ENCODE assay signal across 9 mouse cellular contexts in the genomic region with DNA sequence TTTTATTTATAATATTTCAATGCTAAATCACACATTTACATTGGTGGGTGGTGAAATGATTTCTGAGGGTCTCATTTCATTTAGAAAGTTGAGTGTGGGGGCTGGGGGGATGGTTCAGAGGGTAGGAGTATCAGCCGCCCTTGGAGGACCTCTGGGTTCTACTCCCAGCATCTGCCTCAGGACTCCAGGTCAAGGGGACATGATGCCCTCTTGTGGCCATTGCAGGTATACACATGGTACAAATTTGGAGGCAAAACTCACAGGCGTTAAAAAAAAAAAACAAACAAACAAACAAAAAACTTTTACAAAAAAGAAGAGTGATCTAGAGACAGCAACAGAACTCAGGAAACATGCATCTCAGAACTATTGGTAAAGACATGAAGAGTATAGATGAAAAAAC.
DNase-seq lines count a peak whose midpoint lies in the region; ATAC-seq and TF ChIP-seq lines count a peak whose summit lies in the region.
"Had no signal": no experiment of that assay in that cellular context is flagged by ENCODE, and none has a peak within 500 bp of the region (broad histone marks: within the 10 kb centered on the region; RNA-seq: fewer than 3 reads in every experiment).

No protein-coding gene starts in this region.

- H3K27ac ChIP-seq in midbrain, embryonic 10.5 days (replicated peaks) = no peak overlapping the region
- H3K27ac ChIP-seq in midbrain, embryonic 13.5 days = no peak overlapping the region
- no peak overlapping the region for H3K27ac ChIP-seq in limb, embryonic 11.5 days (replicated peaks; ENCODE audit: low read depth, low read length)
- H3K27ac ChIP-seq in small intestine, adult 2 months (ENCODE audit: insufficient read depth, low read depth, low read length) = no peak overlapping the region
- H3K27ac ChIP-seq: heart, embryonic 13.5 days had no signal

- H3K4me3 ChIP-seq in midbrain, embryonic 10.5 days = no peak overlapping the region
- H3K4me3 ChIP-seq in midbrain, embryonic 13.5 days (replicated peaks) = no peak overlapping the region
- no peak overlapping the region for H3K4me3 ChIP-seq in limb, embryonic 11.5 days (ENCODE audit: low read depth, low read length)
- no peak overlapping the region for H3K4me3 ChIP-seq in small intestine, adult 2 months (ENCODE audit: low read depth, low read length)
- H3K4me3 ChIP-seq: heart, embryonic 13.5 days had no signal

- H3K4me1 ChIP-seq in midbrain, embryonic 10.5 days = no peaks in the 10 kb centered on the region
- no peaks in the 10 kb centered on the region for H3K4me1 ChIP-seq in midbrain, embryonic 13.5 days (replicated peaks)
- H3K4me1 ChIP-seq in limb, embryonic 11.5 days (ENCODE audit: control insufficient read depth, insufficient read depth, low read length) = no peaks in the 10 kb centered on the region
- no peaks in the 10 kb centered on the region for H3K4me1 ChIP-seq in small intestine, adult 2 months (ENCODE audit: control insufficient read depth, insufficient read depth, insufficient read length, low read length)
- H3K4me1 ChIP-seq: heart, embryonic 13.5 days had no signal

- no peak overlapping the region for H3K9ac ChIP-seq in midbrain, embryonic 13.5 days (replicated peaks)
- no peak overlapping the region for H3K9ac ChIP-seq in limb, embryonic 11.5 days (ENCODE audit: low read length)
- H3K9ac ChIP-seq: heart, embryonic 13.5 days had no signal

- no peak for TF ChIP-seq POLR2A in small intestine, adult 2 months (IDR thresholded peaks at IDR 0.05; ENCODE audit: low read depth, low read length)

- no peak for ATAC-seq in CD4-positive, CD25-positive, alpha-beta regulatory T cell, adult 4 months
- no peak for ATAC-seq in midbrain, embryonic 13.5 days
- ATAC-seq in limb, embryonic 11.5 days (ENCODE audit: insufficient number of reproducible peaks, low FRiP score, low TSS enrichment, low read depth) = no peak

- H3K9me3 ChIP-seq in midbrain, embryonic 10.5 days (replicated peaks) = no peaks in the 10 kb centered on the region
- no peaks in the 10 kb centered on the region for H3K9me3 ChIP-seq in midbrain, embryonic 13.5 days
- no peaks in the 10 kb centered on the region for H3K9me3 ChIP-seq in limb, embryonic 11.5 days (ENCODE audit: control insufficient read depth, low read length)
- H3K9me3 ChIP-seq: heart, embryonic 13.5 days had no signal

- intact Hi-C loops in heart, postnatal 14 days (cut with DNase I) = loop anchor here (10.0 kb wide), 1 partner anchor 1750 kb away; no protein-coding TSS in a partner anchor

- DNase-seq in CD4-positive, CD25-positive, alpha-beta regulatory T cell, adult 2 months (ENCODE audit: low read depth, low spot score) = peak; percentile 11
- DNase-seq in midbrain, embryonic 10.5 days (ENCODE audit: low spot score) = peak; percentile 33
- DNase-seq in cerebellum, adult 11-12 months = peak; percentile 7
- peak; percentile 23 to 52 for DNase-seq in heart, postnatal 14 days
- peak; percentile 59 for DNase-seq in limb, embryonic 11.5 days (ENCODE audit: low spot score)

- H3K27me3 ChIP-seq in midbrain, embryonic 10.5 days (ENCODE audit: low read depth, poor library complexity, severe bottlenecking) = no peaks in the 10 kb centered on the region
- no peaks in the 10 kb centered on the region for H3K27me3 ChIP-seq in midbrain, embryonic 13.5 days
- H3K27me3 ChIP-seq in limb, embryonic 11.5 days (ENCODE audit: control insufficient read depth, insufficient read depth, low read length) = no peaks in the 10 kb centered on the region
- no peaks in the 10 kb centered on the region for H3K27me3 ChIP-seq in small intestine, adult 2 months (ENCODE audit: control insufficient read depth, insufficient read depth, low read length)
- H3K27me3 ChIP-seq: heart, embryonic 13.5 days had no signal

- no peak overlapping the region for H3K4me2 ChIP-seq in midbrain, embryonic 13.5 days (replicated peaks)
- H3K4me2 ChIP-seq in limb, embryonic 11.5 days (ENCODE audit: low read depth, severe bottlenecking) = no peak overlapping the region
- H3K4me2 ChIP-seq: heart, embryonic 13.5 days had no signal

- H3K36me3 ChIP-seq in midbrain, embryonic 10.5 days = no peaks in the 10 kb centered on the region
- no peaks in the 10 kb centered on the region for H3K36me3 ChIP-seq in midbrain, embryonic 13.5 days
- no peaks in the 10 kb centered on the region for H3K36me3 ChIP-seq in limb, embryonic 11.5 days (ENCODE audit: control insufficient read depth, insufficient read depth, low read length)
- H3K36me3 ChIP-seq in small intestine, adult 2 months (ENCODE audit: control insufficient read depth, insufficient read depth, low read length) = no peaks in the 10 kb centered on the region
- H3K36me3 ChIP-seq: heart, embryonic 13.5 days had no signal

- TF ChIP-seq CTCF in small intestine, adult 2 months (IDR thresholded peaks at IDR 0.05; ENCODE audit: extremely low read depth, insufficient read length, insufficient replicate concordance, low read depth, low read length) = peak; percentile 58; the same call in 1 of the 2 replicates

- 22% methylated on average over 2 of the region's 2 CpGs for WGBS in midbrain, embryonic 10.5 days
- 21% methylated on average over 2 of the region's 2 CpGs for WGBS in midbrain, embryonic 13.5 days
- WGBS in limb, embryonic 11.5 days = 34% methylated on average over 2 of the region's 2 CpGs
- 18% methylated on average over 2 of the region's 2 CpGs for WGBS in small intestine, adult 2 months

Comparison
In these comparisons a context has a peak if more than half of its experiments do, and no peak if none do; other contexts are left out.
1. DNase-seq: peak in every context shown above with its lines; median percentile 59 in limb, embryonic 11.5 days; 38 in heart, postnatal 14 days; 33 in midbrain, embryonic 10.5 days; 11 in CD4-positive, CD25-positive, alpha-beta regulatory T cell, adult 2 months; 7 in cerebellum, adult 11-12 months.